Mouse (Mus musculus) heart, postnatal 36 days (tissue): Measurements from ENCODE around the gene Myh7. TPM values are rescaled to one million over a fixed set of nuclear protein-coding genes. Genes with fewer than 3 reads are reported as not detected.

Source experiments
- DNase-seq, 2 experiments: peaks; one replicate each; pipeline ENCODE4 v3.0.0; 2021 to 2022
- intact Hi-C: fragments of 180-260 bp; cut with DNase I; formaldehyde crosslinking; loops from one replicate; pipeline ENCODE4 v1.15.1; 2025
- microRNA-seq, 2 experiments: library from miRNA; unstranded; fragments of <30 nt; microRNA quantifications; one replicate each; pipeline ENCODE4 v1.2.0; 2021; ENCODE audit warnings: borderline number of aligned reads in 2 of 2
- total RNA-seq, 2 experiments: library from RNA; stranded (reverse); gene quantifications; 2 replicates each; pipeline ENCODE4 v1.2.3; 2021

The Myh7 gene
- total RNA-seq, 2 experiments from 2014 or later, result 2,242 to 2,437 TPM

- intact Hi-C loops, result no loop called here
- peak; percentile 62 to 65 for DNase-seq
Measured at GRCm38 (mm10) chr14:54926401-54927158, 67.8 kb downstream of the Myh7 start.

GRCm38 (mm10) chr14:54925349-54926342 lies 68.8 kb downstream of the Myh7 start, which contains the start of gene Efs:
Gene Efs, minus strand, starts transcription at chr14:54926126.
- peak; percentile 59 to 73 for DNase-seq

GRCm38 (mm10) chr14:54924641-54925348 lies 69.6 kb downstream of the Myh7 start:
- intact Hi-C loops, result no loop called here
- DNase-seq, result peak; percentile 59 to 64

More at GRCm38 (mm10) chr14:54925349-54926342, 68.8 kb downstream of the Myh7 start, which contains the start of gene Efs:
- intact Hi-C loops, result no loop called here

Small RNA genes within 50 kb of the gene (microRNA-seq; reads per million reads assigned to microRNA genes)
- 5,712 to 9,419 reads per million in 2 experiments for gene Mir208a
- 181 to 202 reads per million in 2 experiments for gene Mir208b

Other genes starting within 250 kb of the Myh7 start
- gene Slc7a8, start 212.7 kb downstream of the Myh7 start, total RNA-seq, result 1 to 10 TPM; 2.6 to 3.1 TPM
- gene Rnf212b, start 180.5 kb downstream of the Myh7 start, total RNA-seq, result not detected
- 1 to 10 TPM; 5.2 to 8.8 TPM for gene Homez, start 123.7 kb downstream of the Myh7 start, total RNA-seq
- 1 to 10 TPM; 2.6 to 2.9 TPM for gene Ppp1r3e, start 117.1 kb downstream of the Myh7 start, total RNA-seq
- gene Bcl2l2, start 111.2 kb downstream of the Myh7 start, total RNA-seq, result 10 to 100 TPM; 42.1 to 43.4 TPM
- gene Gm20521, start 111.2 kb downstream of the Myh7 start, total RNA-seq, result 1 to 10 TPM; 3.5 to 6.6 TPM
- gene Pabpn1, start 102.1 kb downstream of the Myh7 start, total RNA-seq, result 10 to 100 TPM; 45.8 to 51.0 TPM
- gene Slc22a17, start 81.5 kb downstream of the Myh7 start, total RNA-seq, result 1 to 10 TPM; 2.0 to 2.7 TPM
- 1 to 10 TPM; 2.5 to 2.8 TPM for gene Efs, start 68.5 kb downstream of the Myh7 start, total RNA-seq
- not detected for gene Il25, start 61.9 kb downstream of the Myh7 start, total RNA-seq
- under 1 TPM in 1 of 2 experiments, not detected in 1; 0.46 TPM for gene Cmtm5, start 58.4 kb downstream of the Myh7 start, total RNA-seq
- over 10,000 TPM; 23,066 to 24,862 TPM for gene Myh6, start 27.7 kb downstream of the Myh7 start, total RNA-seq
- not detected for gene Gm17428, start 17.7 kb downstream of the Myh7 start, total RNA-seq
- 10 to 100 TPM; 25.6 to 29.3 TPM for gene Ngdn, start 20.8 kb upstream of the Myh7 start, total RNA-seq
- 1 to 10 TPM; 3.4 to 3.9 TPM for gene Zfhx2, start 97.7 kb upstream of the Myh7 start, total RNA-seq
- 10 to 100 TPM; 12.6 to 13.0 TPM for gene Thtpa, start 100.2 kb upstream of the Myh7 start, total RNA-seq
- gene Ap1g2, start 112.0 kb upstream of the Myh7 start, total RNA-seq, result 1 to 10 TPM; 3.9 to 6.2 TPM
- under 1 TPM; 0.14 TPM for gene Jph4, start 122.3 kb upstream of the Myh7 start, total RNA-seq
- not detected for gene Dhrs2, start 227.4 kb upstream of the Myh7 start, total RNA-seq